Mouse (Mus musculus) small intestine, adult 2 months (tissue): ENCODE data around the gene Pla2g6.

Experiments used
- CTCF ChIP-seq: fragments of 200-500 bp; IDR thresholded peaks from 2 replicates; pipeline ENCODE4 v1.5.1; 2012; ENCODE audit warnings: low read depth, mild to moderate bottlenecking, control low read depth, inconsistent platforms, low read length, moderate library complexity, mixed read lengths; ENCODE audit not compliant: insufficient replicate concordance, insufficient read length; ENCODE audit errors: extremely low read depth
- POLR2A ChIP-seq: fragments of 200-500 bp; IDR thresholded peaks from 2 replicates; pipeline ENCODE4 v1.6.1; 2012; ENCODE audit warnings: low read depth, mild to moderate bottlenecking, control low read depth, inconsistent platforms, low read length, moderate library complexity

DNA sequence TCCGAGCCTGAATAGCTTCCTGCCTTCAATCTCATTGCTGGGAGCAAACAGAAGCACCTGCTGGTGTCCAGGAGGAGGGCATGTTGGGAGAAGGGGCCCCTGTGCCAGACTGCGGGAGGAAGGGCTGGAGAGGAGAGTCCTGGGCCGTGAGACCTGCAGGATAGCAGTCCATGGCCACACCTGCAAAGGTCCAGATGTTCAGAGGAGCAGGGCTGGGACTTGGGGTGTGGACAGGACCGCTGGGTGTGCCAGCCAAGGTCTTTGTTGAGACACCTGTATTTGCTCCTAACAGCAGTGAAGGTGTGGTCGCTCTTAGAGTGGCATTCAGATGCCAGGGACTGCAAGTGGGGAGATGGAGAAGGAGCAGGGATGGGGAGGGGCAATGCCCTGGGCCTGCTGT lies 45.8 kb downstream of the Pla2g6 start:
- TF ChIP-seq POLR2A (no peak), CTCF (no peak)
